Mouse (Mus musculus) E14TG2a.4 (cell line): ENCODE data around the gene Arid1a.

Experiments used
- CTCF ChIP-seq: conservative IDR thresholded peaks from 2 replicates; pipeline ENCODE4 v1.5.1; 2014; ENCODE audit warnings: low read length
- NANOG ChIP-seq: IDR thresholded peaks from 2 replicates; pipeline ENCODE4 v1.6.1; 2014; ENCODE audit warnings: borderline replicate concordance, low read length, mixed read lengths

GRCm38 (mm10) chr4:133651986-133652385, 104.6 kb downstream of the Arid1a start:
- TF ChIP-seq NANOG (no peak), CTCF (no peak)
